Mouse (Mus musculus) CH12.LX (cell line): ENCODE results near the gene Ofcc1. TPM values are rescaled to one million over a fixed set of nuclear protein-coding genes. Genes with fewer than 3 reads are reported as not detected.

ENCODE experiments used
- DNase-seq: peaks from one replicate; pipeline ENCODE4 v3.0.0-alpha.2; 2013; ENCODE audit errors: extremely low read depth
- H3K27ac ChIP-seq: 2 replicates; pipeline ENCODE4 v1.5.1; 2012; ENCODE audit warnings: low read depth, mild to moderate bottlenecking, control low read depth, moderate library complexity; ENCODE audit not compliant: insufficient read depth
- H3K27me3 ChIP-seq: replicated peaks from 2 replicates; pipeline ENCODE3; 2012; ENCODE audit warnings: inconsistent platforms
- H3K36me3 ChIP-seq, 2 experiments: replicated peaks in 1 of 2; 2 replicates each; pipeline versions ENCODE3 to v1.6.1; 2012; ENCODE audit warnings: inconsistent platforms in 1 of 2, low read length in 1 of 2, mild to moderate bottlenecking in 1 of 2, mixed read lengths in 1 of 2, moderate library complexity in 1 of 2; ENCODE audit not compliant: control insufficient read depth in 1 of 2, insufficient read depth in 1 of 2
- H3K4me1 ChIP-seq, 2 experiments: 2 replicates each; pipeline ENCODE4 v1.6.1; 2012; ENCODE audit warnings: inconsistent platforms in 1 of 2, moderate library complexity in 1 of 2; ENCODE audit not compliant: insufficient read depth in 2 of 2, control insufficient read depth in 1 of 2
- H3K4me2 ChIP-seq: 2 replicates; pipeline ENCODE4 v1.6.1; 2012; ENCODE audit warnings: low read depth, mild to moderate bottlenecking, control low read depth; ENCODE audit not compliant: poor library complexity, insufficient read depth, severe bottlenecking
- H3K4me3 ChIP-seq, 3 experiments: fragments of 150-350 bp in 1 of 3; sonication (generic) in 1 of 3; replicated peaks in 1 of 3; 2 replicates each; pipeline versions ENCODE3 to v1.5.1; 2011 to 2012; ENCODE audit warnings: low read depth in 2 of 3, low read length in 2 of 3, mild to moderate bottlenecking in 2 of 3, moderate library complexity in 2 of 3, control low read depth in 1 of 3, improper control_type of control experiment in 1 of 3, inconsistent platforms in 1 of 3, mixed read lengths in 1 of 3; ENCODE audit not compliant: poor library complexity in 1 of 3
- H3K79me2 ChIP-seq: replicated peaks from 2 replicates; pipeline ENCODE4 v1.6.1; 2012; ENCODE audit warnings: mild to moderate bottlenecking, moderate library complexity; ENCODE audit not compliant: control insufficient read depth, poor library complexity, insufficient read depth, severe bottlenecking; ENCODE audit errors: extremely low read depth
- H3K9ac ChIP-seq: 2 replicates; pipeline ENCODE4 v1.6.1; 2012; ENCODE audit warnings: low read depth, mild to moderate bottlenecking, control low read depth, moderate library complexity; ENCODE audit not compliant: insufficient read depth
- H3K9me3 ChIP-seq: replicated peaks from 2 replicates; pipeline ENCODE3; 2012; ENCODE audit warnings: low read length, inconsistent platforms, mixed read lengths
- BHLHE40 ChIP-seq: IDR thresholded peaks from 2 replicates; pipeline ENCODE4 v1.6.1; 2011; ENCODE audit warnings: mild to moderate bottlenecking, low read depth, low read length, improper control_type of control experiment
- CHD1 ChIP-seq: IDR thresholded peaks from 2 replicates; pipeline ENCODE4 v1.6.1; 2012; ENCODE audit warnings: low read depth, low read length, improper control_type of control experiment, inconsistent platforms
- CHD2 ChIP-seq: IDR thresholded peaks from 2 replicates; pipeline ENCODE4 v1.6.1; 2011; ENCODE audit warnings: low read length, improper control_type of control experiment
- CTCF ChIP-seq, 2 experiments: IDR thresholded peaks in 1 of 2; conservative IDR thresholded peaks in 1 of 2; 2 replicates each; pipeline ENCODE4 v1.5.1; 2011 to 2012; ENCODE audit warnings: low read depth in 2 of 2, low read length in 2 of 2, improper control_type of control experiment in 1 of 2, inconsistent platforms in 1 of 2, mild to moderate bottlenecking in 1 of 2, moderate library complexity in 1 of 2
- ETS1 ChIP-seq: conservative IDR thresholded peaks from 2 replicates; pipeline ENCODE4 v1.6.1; 2012; ENCODE audit warnings: low read depth, mild to moderate bottlenecking, inconsistent platforms, low read length, improper control_type of control experiment, moderate library complexity
- GABPA ChIP-seq: IDR thresholded peaks from 2 replicates; pipeline ENCODE4 v1.6.1; 2012; ENCODE audit warnings: low read depth, low read length, improper control_type of control experiment, inconsistent platforms; ENCODE audit not compliant: insufficient replicate concordance
- IRF4 ChIP-seq: IDR thresholded peaks from 2 replicates; pipeline ENCODE4 v1.6.1; 2014; ENCODE audit warnings: low read depth, mild to moderate bottlenecking, inconsistent platforms, low read length, improper control_type of control experiment
- KAT2A ChIP-seq: IDR thresholded peaks from 2 replicates; pipeline ENCODE4 v1.6.1; 2012; ENCODE audit warnings: low read length, improper control_type of control experiment, inconsistent platforms; ENCODE audit not compliant: insufficient replicate concordance
- MAFK ChIP-seq: IDR thresholded peaks from 2 replicates; pipeline ENCODE4 v1.6.1; 2011; ENCODE audit warnings: low read length, improper control_type of control experiment; ENCODE audit not compliant: insufficient replicate concordance
- MAX ChIP-seq: IDR thresholded peaks from 2 replicates; pipeline ENCODE4 v1.6.1; 2011; ENCODE audit warnings: low read length, improper control_type of control experiment
- NELFE ChIP-seq: IDR thresholded peaks from 2 replicates; pipeline ENCODE4 v1.6.1; 2011; ENCODE audit warnings: low read depth, low read length, improper control_type of control experiment
- PAX5 ChIP-seq: IDR thresholded peaks from 2 replicates; pipeline ENCODE4 v1.6.1; 2012; ENCODE audit warnings: low read length, inconsistent platforms, mixed read lengths
- POLR2A ChIP-seq: IDR thresholded peaks from 2 replicates; pipeline ENCODE4 v1.6.1; 2011; ENCODE audit warnings: low read depth, mild to moderate bottlenecking, improper control_type of control experiment, low read length
- RCOR1 ChIP-seq: conservative IDR thresholded peaks from 2 replicates; pipeline ENCODE4 v1.6.1; 2012; ENCODE audit warnings: low read depth, mild to moderate bottlenecking, inconsistent platforms, low read length, improper control_type of control experiment
- SMC3 ChIP-seq: IDR thresholded peaks from 2 replicates; pipeline ENCODE4 v1.6.1; 2011; ENCODE audit warnings: low read depth, low read length, improper control_type of control experiment
- TCF12 ChIP-seq: IDR thresholded peaks from 2 replicates; pipeline ENCODE4 v1.6.1; 2014; ENCODE audit warnings: low read depth, mild to moderate bottlenecking, inconsistent platforms, low read length, improper control_type of control experiment
- UBTF ChIP-seq: IDR thresholded peaks from 2 replicates; pipeline ENCODE4 v1.6.1; 2012; ENCODE audit warnings: low read depth, mild to moderate bottlenecking, inconsistent platforms, low read length, improper control_type of control experiment, moderate library complexity
- USF2 ChIP-seq: conservative IDR thresholded peaks from 2 replicates; pipeline ENCODE4 v1.6.1; 2011; ENCODE audit warnings: low read depth, low read length, improper control_type of control experiment
- ZC3H11A ChIP-seq: IDR thresholded peaks from 2 replicates; pipeline ENCODE4 v1.6.1; 2012; ENCODE audit warnings: low read depth, mild to moderate bottlenecking, inconsistent platforms, low read length, improper control_type of control experiment
- ZNF384 ChIP-seq: IDR thresholded peaks from 2 replicates; pipeline ENCODE4 v1.6.1; 2012; ENCODE audit warnings: low read depth, low read length, improper control_type of control experiment, inconsistent platforms
- dilution Hi-C: fragments of 300-500 bp; cut with MboI; formaldehyde crosslinking; loops from 2 replicates; pipeline ENCODE4 v1.14.3; 2020; ENCODE audit warnings: low sequenced_read_pairs; ENCODE audit not compliant: extremely low pct_unique_long_range_greater_than_20kb, extremely low pct_ligation_motif_present
- in situ Hi-C: fragments of 300-500 bp; cut with MboI; formaldehyde crosslinking; loops from 3 replicates; pipeline ENCODE4 v1.14.3; 2019; ENCODE audit warnings: low sequenced_read_pairs, low pct_ligation_motif_present, low pct_unique_long_range_greater_than_20kb, mixed read lengths
- polyA plus RNA-seq: library from polyadenylated mRNA; unstranded; fragments of >175 nt; gene quantifications from 2 replicates; pipeline ENCODE4 v1.2.1, GENCODE M21; 2012; ENCODE audit warnings: low read depth; ENCODE audit not compliant: insufficient read length
- total RNA-seq, 2 experiments: library from RNA; depleted of rRNA; stranded (reverse); fragments of 300-350 nt in 1 of 2; fragments of >200 nt in 1 of 2; gene quantifications; 2 replicates each; pipeline ENCODE4 v1.2.3; 2012 to 2014

The Ofcc1 gene
- total RNA-seq (2012; rRNA removed): not detected in 2 replicates
- not detected in 2 replicates for total RNA-seq (2014; rRNA removed)
- not detected in 2 replicates for polyA plus RNA-seq

GRCm38 (mm10) chr13:40361288-40361687, at the start of gene Ofcc1:
TSS of gene Ofcc1 (minus strand) at chr13:40361450.
- in situ Hi-C loops (no loop called here), dilution Hi-C loops (no loop called here)
- Histone ChIP-seq H3K27ac (no peak within 1 kb of the TSS), H3K36me3 (no peaks in the 10 kb centered on the region), H3K27me3 (no peaks in the 10 kb centered on the region), H3K4me3 (no peak within 1 kb of the TSS), H3K4me1 (no peaks in the 10 kb centered on the region), H3K9ac (no peak within 1 kb of the TSS), H3K4me2 (no peak within 1 kb of the TSS), H3K79me2 (no peaks in the 10 kb centered on the region), H3K9me3 (no peaks in the 10 kb centered on the region)
- no peak for DNase-seq
- TF ChIP-seq PAX5: no peak
- no peak for TF ChIP-seq MAFK
- no peak for TF ChIP-seq ZNF384
- no peak for TF ChIP-seq MAX
- TF ChIP-seq CHD1: no peak
- TF ChIP-seq BHLHE40: no peak
- TF ChIP-seq RCOR1: no peak
- no peak for TF ChIP-seq UBTF
- TF ChIP-seq ETS1: no peak
- TF ChIP-seq SMC3: no peak
- TF ChIP-seq KAT2A: no peak

GRCm38 (mm10) chr13:40390120-40390519, 28.9 kb upstream of the Ofcc1 start:
- Histone ChIP-seq H3K4me2 (no peak overlapping the region), H3K4me1 (no peaks in the 10 kb centered on the region), H3K9ac (no peak overlapping the region), H3K4me3 (no peak overlapping the region), H3K27ac (no peak overlapping the region), H3K9me3 (no peaks in the 10 kb centered on the region), H3K27me3 (no peaks in the 10 kb centered on the region), H3K79me2 (no peaks in the 10 kb centered on the region), H3K36me3 (no peaks in the 10 kb centered on the region)
- no peak for DNase-seq
- TF ChIP-seq CTCF (conservative IDR thresholded peaks at IDR 0.05 in 1 of 2, IDR thresholded peaks at IDR 0.05 in 1 of 2; ENCODE audit: low read depth in 2 of 2, low read length in 2 of 2) (no peak), NELFE (no peak), IRF4 (no peak), MAX (no peak), ZC3H11A (no peak), USF2 (no peak), CHD2 (no peak), SMC3 (no peak), TCF12 (no peak), GABPA (no peak), POLR2A (no peak)
- dilution Hi-C loops (no loop called here), in situ Hi-C loops (no loop called here)
